Mouse (Mus musculus): ENCODE results near the gene Tle4. TPM values are rescaled to one million over a fixed set of nuclear protein-coding genes. Genes with fewer than 3 reads are reported as not detected.

Tle4 gene
- total RNA-seq (2023): 10 to 100 TPM; 39.5 to 40.5 TPM

GRCm38 (mm10) chr19:14597917-14598689 is at the start of gene Tle4:
TSS of gene Tle4 (minus strand) at chr19:14598051.

